Mouse (Mus musculus): ENCODE results near the gene Mapk6. TPM values are rescaled to one million over a fixed set of nuclear protein-coding genes. Genes with fewer than 3 reads are reported as not detected.

Mapk6 gene
- polyA plus RNA-seq, 1 experiment from 2014 or later, result 49.8 TPM

DNA sequence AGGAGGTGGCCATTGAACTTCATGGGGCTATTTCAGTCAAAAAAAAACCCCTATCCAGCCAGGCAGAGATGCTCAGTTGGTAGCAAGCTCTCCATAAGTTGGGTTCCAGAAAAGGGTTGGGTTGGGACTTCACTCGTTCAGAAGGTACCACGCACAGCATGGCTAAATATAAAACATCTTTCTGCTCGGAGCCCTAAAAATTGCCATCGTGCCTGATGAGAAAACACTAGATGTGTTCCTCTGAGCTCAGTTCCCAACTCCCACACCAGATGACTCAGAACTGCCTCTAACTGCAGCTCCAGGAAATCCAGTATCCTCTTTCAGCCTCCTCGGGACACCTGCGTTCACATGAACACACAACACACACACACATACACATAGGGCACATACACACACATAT is 71.8 kb downstream of the Mapk6 start:
- peaks cover 60% of the 10 kb centered on the region for H3K36me3 ChIP-seq

DNA sequence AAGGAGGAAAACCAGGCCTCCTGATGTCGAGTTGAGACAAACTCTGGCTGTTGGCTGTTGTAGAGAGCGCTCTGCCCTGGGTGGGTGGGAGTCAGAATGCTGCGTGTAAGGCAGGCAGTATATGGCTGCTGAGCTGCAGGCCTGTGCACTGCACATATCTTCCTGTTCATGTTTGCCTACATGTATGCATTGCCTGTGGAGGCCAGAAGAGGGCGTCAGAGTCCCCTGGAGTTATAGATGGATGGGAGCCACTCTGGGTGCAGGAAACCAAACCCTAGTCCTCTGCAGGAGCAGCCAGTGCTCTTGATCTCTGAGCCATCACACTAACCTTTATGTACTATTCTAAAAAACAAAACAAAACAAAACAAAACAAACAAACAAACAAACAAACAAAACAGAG is 75.4 kb downstream of the Mapk6 start:
- Histone ChIP-seq H3K36me3 (peaks cover 51% of the 10 kb centered on the region), H3K9me3 (no peaks in the 10 kb centered on the region), H3K4me2 (no peak overlapping the region), H3K4me1 (no peaks in the 10 kb centered on the region), H3K4me3 (no peak overlapping the region), H3K27ac (no peak overlapping the region), H3K9ac (no peak overlapping the region), H3K27me3 (no peaks in the 10 kb centered on the region)
- 76% methylated on average over 4 of the region's 4 CpGs for WGBS
- no peak for ATAC-seq (ENCODE audit: insufficient number of reproducible peaks, low FRiP score, low TSS enrichment, low read depth)

More for the DNA sequence above, 71.8 kb downstream of the Mapk6 start:
- WGBS, result 85% methylated on average over 6 of the region's 6 CpGs
- Histone ChIP-seq H3K4me2 (no peak overlapping the region), H3K9me3 (no peaks in the 10 kb centered on the region), H3K27ac (no peak overlapping the region), H3K4me3 (no peak overlapping the region), H3K9ac (no peak overlapping the region), H3K27me3 (no peaks in the 10 kb centered on the region), H3K4me1 (no peaks in the 10 kb centered on the region)
- no peak for ATAC-seq (ENCODE audit: insufficient number of reproducible peaks, low FRiP score, low TSS enrichment, low read depth)

DNA sequence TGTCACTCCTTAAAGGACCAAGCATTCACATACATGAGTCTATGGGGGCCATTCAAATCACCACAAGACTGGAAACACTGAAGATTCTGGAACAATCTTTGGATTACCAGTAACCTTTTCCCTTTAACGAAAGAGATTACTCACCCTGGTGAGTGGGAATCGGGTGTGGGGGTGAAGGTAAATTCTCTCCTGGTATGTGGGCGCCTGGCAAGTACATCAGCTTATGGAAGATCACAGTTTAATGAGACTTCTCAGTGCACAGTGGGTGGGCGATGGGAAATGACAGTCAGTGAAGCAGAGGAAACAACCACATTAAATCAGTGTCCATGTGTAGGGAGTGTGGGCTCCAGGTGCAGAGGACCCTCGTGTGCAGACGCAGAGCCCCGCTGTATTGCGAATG is 79.0 kb downstream of the Mapk6 start:
- Histone ChIP-seq H3K9ac (no peak overlapping the region), H3K4me2 (no peak overlapping the region), H3K36me3 (peaks cover 43% of the 10 kb centered on the region), H3K4me3 (no peak overlapping the region), H3K4me1 (no peaks in the 10 kb centered on the region), H3K9me3 (no peaks in the 10 kb centered on the region), H3K27ac (no peak overlapping the region), H3K27me3 (no peaks in the 10 kb centered on the region)
- ATAC-seq (ENCODE audit: insufficient number of reproducible peaks, low FRiP score, low TSS enrichment, low read depth), result no peak
- 85% methylated on average over 8 of the region's 8 CpGs for WGBS

DNA sequence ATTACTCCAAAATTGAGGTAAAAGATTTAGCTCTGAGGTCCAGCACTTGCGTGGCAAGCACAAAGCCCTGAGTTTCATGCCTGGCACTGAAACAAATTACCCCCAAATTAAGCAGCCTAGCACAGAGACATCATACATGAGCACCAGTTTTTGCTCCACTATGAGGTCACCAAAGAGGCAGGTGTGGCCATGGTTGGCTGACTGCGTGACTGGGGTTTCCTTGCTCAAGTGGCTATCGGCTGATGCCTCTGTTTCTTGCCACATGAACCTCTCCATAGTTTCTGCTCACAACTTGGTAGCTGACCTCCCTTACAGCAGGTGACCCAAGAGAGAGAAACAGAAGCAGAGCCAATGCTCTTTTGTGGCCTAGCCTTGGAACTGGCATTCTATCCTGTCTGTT is 81.8 kb downstream of the Mapk6 start:
- Histone ChIP-seq H3K27ac (no peak overlapping the region), H3K4me3 (no peak overlapping the region), H3K36me3 (peaks cover 28% of the 10 kb centered on the region), H3K9me3 (no peaks in the 10 kb centered on the region), H3K4me1 (no peaks in the 10 kb centered on the region), H3K27me3 (no peaks in the 10 kb centered on the region), H3K4me2 (no peak overlapping the region), H3K9ac (no peak overlapping the region)
- 93% methylated on average over 3 of the region's 3 CpGs for WGBS
- no peak for ATAC-seq (ENCODE audit: insufficient number of reproducible peaks, low FRiP score, low TSS enrichment, low read depth)

DNA sequence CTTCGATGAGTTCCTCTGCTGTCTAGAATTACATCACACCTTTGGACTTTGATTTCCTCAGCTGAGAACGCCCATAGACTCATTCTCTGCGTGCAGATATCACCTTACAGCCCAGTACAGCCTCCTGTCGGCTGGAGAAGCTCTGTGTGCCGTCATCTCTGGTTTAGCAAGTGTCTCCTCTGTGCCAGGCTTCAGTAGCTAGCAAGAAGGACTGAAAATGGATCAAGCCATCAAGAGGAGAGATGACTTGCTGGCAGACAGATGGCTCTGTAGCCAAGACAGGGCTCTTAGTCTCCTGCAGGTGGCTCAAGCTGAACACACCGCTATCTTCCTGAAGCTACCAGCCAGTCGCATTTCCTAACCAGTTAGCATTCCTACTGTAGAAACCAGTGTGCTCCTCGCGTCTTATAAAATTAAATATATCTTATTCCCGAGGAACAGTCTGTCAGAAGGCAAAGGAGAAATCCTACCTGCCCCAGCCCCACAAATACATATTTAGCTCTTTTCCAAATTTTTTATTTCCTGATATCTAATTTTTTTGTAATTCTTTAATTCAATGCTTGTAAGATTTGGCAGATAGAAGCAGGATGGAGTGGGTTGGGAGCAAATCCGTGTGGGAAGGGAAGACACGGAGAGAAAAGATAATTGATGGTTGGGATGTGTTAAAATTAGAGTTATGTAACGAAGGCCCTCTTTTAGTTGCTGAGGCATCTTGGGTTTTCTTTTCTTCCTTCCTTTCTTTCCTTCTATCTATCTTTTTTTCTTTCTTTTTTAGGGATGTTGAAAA is 87.5 kb downstream of the Mapk6 start:
- H3K36me3 ChIP-seq, result peaks cover 10% of the 10 kb centered on the region
- H3K4me1 ChIP-seq, result 0 out of 2 replicates have a peak, but pooled peaks cover 2% of the 10 kb centered on the region
- H3K9ac ChIP-seq, result no peak overlapping the region
- no peaks in the 10 kb centered on the region for H3K9me3 ChIP-seq
- H3K27me3 ChIP-seq, result no peaks in the 10 kb centered on the region
- 66% methylated on average over 13 of the region's 13 CpGs for WGBS
- no peak for ATAC-seq (ENCODE audit: insufficient number of reproducible peaks, low FRiP score, low TSS enrichment, low read depth)
- H3K4me3 ChIP-seq, result no peak overlapping the region
- no peak overlapping the region for H3K4me2 ChIP-seq
- no peak overlapping the region for H3K27ac ChIP-seq

DNA sequence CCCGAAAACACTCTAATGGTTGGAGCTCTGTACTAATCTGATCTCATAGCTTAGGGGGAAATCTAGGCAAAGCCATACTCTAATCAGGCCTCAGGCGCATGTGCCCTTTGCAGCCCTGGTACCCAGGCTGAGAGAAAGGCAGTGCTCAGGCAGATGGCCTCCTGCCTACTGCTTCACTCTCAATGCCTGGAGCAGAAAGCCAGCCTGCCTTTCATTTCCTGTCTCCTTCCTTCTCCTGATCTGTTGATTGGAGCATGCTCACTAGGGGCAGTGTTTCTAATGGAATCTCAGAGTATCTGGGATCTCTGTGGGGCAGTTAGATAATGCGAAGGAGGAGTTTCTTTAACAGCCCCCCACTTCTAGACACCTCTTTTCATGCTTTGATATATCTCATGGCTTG is 90.4 kb downstream of the Mapk6 start:
- no peak for ATAC-seq (ENCODE audit: insufficient number of reproducible peaks, low FRiP score, low TSS enrichment, low read depth)
- Histone ChIP-seq H3K27me3 (no peaks in the 10 kb centered on the region), H3K36me3 (no peaks in the 10 kb centered on the region), H3K4me2 (no peak overlapping the region), H3K9ac (no peak overlapping the region), H3K9me3 (no peaks in the 10 kb centered on the region), H3K4me1 (peaks cover 14% of the 10 kb centered on the region), H3K4me3 (no peak overlapping the region), H3K27ac (no peak overlapping the region)
- 74% methylated on average over 3 of the region's 3 CpGs for WGBS

Other genes with a start within 250 kb of the Mapk6 start
- gene Myo5c, start 178.0 kb downstream of the Mapk6 start, polyA plus RNA-seq (2015; fragmentation: Nextera tagmentation; extraction: Ambion mirVana), result 0.28 and 0.43 TPM in 2 replicates
- gene Gnb5, start 103.7 kb downstream of the Mapk6 start, polyA plus RNA-seq (2015; fragmentation: Nextera tagmentation; extraction: Ambion mirVana), result 24.6 TPM in 2 replicates
- not detected in 2 replicates for gene Bcl2l10, start 62.2 kb downstream of the Mapk6 start, polyA plus RNA-seq (2015; fragmentation: Nextera tagmentation; extraction: Ambion mirVana)
- 37.5 and 42.3 TPM in 2 replicates for gene Leo1, start 31.5 kb upstream of the Mapk6 start, polyA plus RNA-seq (2015; fragmentation: Nextera tagmentation; extraction: Ambion mirVana)
- gene Tmod3, start 149.7 kb upstream of the Mapk6 start, polyA plus RNA-seq (2015; fragmentation: Nextera tagmentation; extraction: Ambion mirVana), result 154 and 158 TPM in 2 replicates
- gene Tmod2, start 201.3 kb upstream of the Mapk6 start, polyA plus RNA-seq (2015; fragmentation: Nextera tagmentation; extraction: Ambion mirVana), result 21.8 and 27.4 TPM in 2 replicates
- 48.3 and 49.5 TPM in 2 replicates for gene Lysmd2, start 215.7 kb upstream of the Mapk6 start, polyA plus RNA-seq (2015; fragmentation: Nextera tagmentation; extraction: Ambion mirVana)

All from limb, embryonic 15.5 days (tissue).